Mouse (Mus musculus): ENCODE data around the gene Phldb1.

DNA sequence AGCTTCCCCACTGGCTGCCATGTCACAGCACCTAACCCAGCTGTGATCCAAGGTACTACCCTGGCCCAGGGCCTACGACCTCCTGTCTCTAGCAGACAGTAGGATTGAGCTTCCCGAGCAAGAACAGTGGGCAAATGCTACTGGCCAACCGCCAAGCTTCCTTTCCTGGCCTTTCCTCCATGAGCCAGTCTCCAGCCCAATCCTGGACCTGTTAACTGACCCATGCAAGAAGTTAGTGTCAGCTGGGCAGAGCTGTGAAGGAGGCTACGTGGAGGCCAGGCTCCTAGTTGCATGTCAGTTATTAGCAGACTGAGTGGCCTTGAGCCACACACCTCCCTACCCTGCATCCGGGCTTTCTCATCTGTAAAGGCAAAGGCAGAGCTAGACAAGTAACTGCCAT lies 35.3 kb downstream of the Phldb1 start:
- TF ChIP-seq CTCF (IDR thresholded peaks at IDR 0.05; ENCODE audit: control insufficient read depth, insufficient read depth, low read length) (no peak), POLR2A (IDR thresholded peaks at IDR 0.05; ENCODE audit: borderline replicate concordance, control insufficient read depth, low read depth, low read length) (no peak)

Data from bone marrow, adult 2 months (tissue).